Mouse (Mus musculus) midbrain, embryonic 12.5 days (tissue): ENCODE results near the gene Tap1. TPM values are rescaled to one million over a fixed set of nuclear protein-coding genes. Genes with fewer than 3 reads are reported as not detected.

Source experiments
- ATAC-seq: fragments of 200-750 bp; cut with Nextera tagmentation; 2 replicates; pipeline ENCODE4 v1.8.0; 2017; ENCODE audit warnings: low read depth, moderate TSS enrichment, moderate library complexity; ENCODE audit not compliant: low FRiP score
- H3K27ac ChIP-seq: fragments of 300-500 bp; sonication (generic); replicated peaks from 2 replicates; pipeline ENCODE4 v1.5.1; 2016; ENCODE audit warnings: mild to moderate bottlenecking
- H3K27me3 ChIP-seq: fragments of 300-500 bp; sonication (generic); 2 replicates; pipeline ENCODE4 v1.6.1; 2016; ENCODE audit warnings: mild to moderate bottlenecking
- H3K36me3 ChIP-seq: fragments of 300-500 bp; sonication (generic); 2 replicates; pipeline ENCODE4 v1.6.1; 2016
- H3K4me1 ChIP-seq: fragments of 300-500 bp; sonication (generic); 2 replicates; pipeline ENCODE4 v1.6.1; 2016
- H3K4me2 ChIP-seq: fragments of 300-500 bp; sonication (generic); replicated peaks from 2 replicates; pipeline ENCODE4 v1.6.1; 2016; ENCODE audit warnings: mild to moderate bottlenecking, moderate library complexity
- H3K4me3 ChIP-seq: fragments of 300-500 bp; sonication (generic); 2 replicates; pipeline ENCODE4 v1.5.1; 2016; ENCODE audit warnings: mild to moderate bottlenecking
- H3K9ac ChIP-seq: fragments of 300-500 bp; sonication (generic); replicated peaks from 2 replicates; pipeline ENCODE4 v1.6.1; 2016; ENCODE audit warnings: mild to moderate bottlenecking, moderate library complexity
- H3K9me3 ChIP-seq: fragments of 300-500 bp; sonication (generic); 2 replicates; pipeline ENCODE4 v1.6.1; 2016; ENCODE audit warnings: mild to moderate bottlenecking
- WGBS: fragments of 180-500 bp; shearing (Covaris S2); methylation state at CpG from one replicate; pipeline ENCODE4 v1.1.7; 2016; 5-methylcytosine and 5-hydroxymethylcytosine counted together
- polyA plus RNA-seq: library from polyadenylated mRNA; unstranded; fragments of >200 nt; fragmentation: Nextera tagmentation; extraction: Ambion mirVana; gene quantifications from 2 replicates; pipeline ENCODE4 v1.2.1, GENCODE M21; 2016

Gene Tap1
- polyA plus RNA-seq, 1 experiment from 2014 or later, result 1.8 TPM

GRCm38 (mm10) chr17:34240916-34241315, 53.6 kb downstream of the Tap1 start:
- WGBS, result 85% methylated on average over 6 of the region's 6 CpGs
- H3K9ac ChIP-seq, result no peak overlapping the region
- H3K4me2 ChIP-seq, result no peak overlapping the region
- H3K36me3 ChIP-seq, result no peaks in the 10 kb centered on the region
- ATAC-seq, result no peak
- H3K27me3 ChIP-seq, result no peaks in the 10 kb centered on the region; the same call in 1 of the 2 replicates
- no peak overlapping the region for H3K4me3 ChIP-seq
- H3K27ac ChIP-seq, result no peak overlapping the region
- peaks cover 7% of the 10 kb centered on the region for H3K9me3 ChIP-seq
- H3K4me1 ChIP-seq, result no peaks in the 10 kb centered on the region

DNA sequence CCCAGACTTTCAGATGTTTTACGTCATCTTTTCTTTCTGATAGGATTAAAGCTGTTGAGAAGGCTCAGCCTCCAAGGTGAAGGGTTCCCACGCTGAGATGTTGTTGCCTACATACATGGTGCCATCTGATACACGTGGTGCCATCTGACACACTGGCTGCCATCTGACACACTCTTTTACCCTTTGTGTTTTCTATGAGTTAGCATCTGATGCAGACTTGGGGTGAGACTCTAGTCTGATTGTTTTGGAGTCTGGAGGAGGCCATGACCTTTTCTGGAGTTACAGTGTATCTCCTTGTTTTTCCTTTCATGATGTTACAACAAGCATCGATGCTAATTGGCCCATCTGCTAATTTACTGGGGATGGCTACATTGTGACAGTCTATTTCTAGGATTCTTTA, 57.3 kb downstream of the Tap1 start:
- WGBS, result 76% methylated on average over 4 of the region's 4 CpGs

More for the DNA sequence above, 57.3 kb downstream of the Tap1 start:
- Histone ChIP-seq H3K4me2 (no peak overlapping the region), H3K4me3 (no peak overlapping the region), H3K9ac (no peak overlapping the region), H3K36me3 (no peaks in the 10 kb centered on the region), H3K4me1 (no peaks in the 10 kb centered on the region), H3K9me3 (peaks cover 7% of the 10 kb centered on the region), H3K27ac (no peak overlapping the region), H3K27me3 (no peaks in the 10 kb centered on the region; the same call in none of the 2 replicates)
- ATAC-seq, result no peak

Other genes starting within 250 kb of the Tap1 start
- 188 and 203 TPM in 2 replicates for gene Pfdn6, start 247.2 kb upstream of the Tap1 start, polyA plus RNA-seq
- 37.5 and 37.7 TPM in 2 replicates for gene Wdr46, start 246.9 kb upstream of the Tap1 start, polyA plus RNA-seq
- gene B3galt4, start 236.1 kb upstream of the Tap1 start, polyA plus RNA-seq, result 8.1 and 8.7 TPM in 2 replicates
- gene Vps52, start 231.7 kb upstream of the Tap1 start, polyA plus RNA-seq, result 67.0 and 70.9 TPM in 2 replicates
- gene Rps18, start 231.6 kb upstream of the Tap1 start, polyA plus RNA-seq, result 891 and 909 TPM in 2 replicates
- gene H2-K1, start 187.2 kb upstream of the Tap1 start, polyA plus RNA-seq, result 26.8 and 28.4 TPM in 2 replicates
- 25.2 and 27.0 TPM in 2 replicates for gene Ring1, start 162.9 kb upstream of the Tap1 start, polyA plus RNA-seq
- 110 and 131 TPM in 2 replicates for gene H2-Ke6, start 159.5 kb upstream of the Tap1 start, polyA plus RNA-seq
- gene Slc39a7, start 155.9 kb upstream of the Tap1 start, polyA plus RNA-seq, result 180 and 184 TPM in 2 replicates
- gene Rxrb, start 155.7 kb upstream of the Tap1 start, polyA plus RNA-seq, result 68.0 and 68.4 TPM in 2 replicates
- gene Col11a2, start 148.1 kb upstream of the Tap1 start, polyA plus RNA-seq, result 2.3 and 4.0 TPM in 2 replicates
- 0.17 and 0.56 TPM in 2 replicates for gene H2-Oa, start 95.2 kb upstream of the Tap1 start, polyA plus RNA-seq
- gene H2-DMa, start 68.0 kb upstream of the Tap1 start, polyA plus RNA-seq, result 9.8 and 9.9 TPM in 2 replicates
- 144 and 148 TPM in 2 replicates for gene Brd2, start 64.9 kb upstream of the Tap1 start, polyA plus RNA-seq
- 0.16 and 0.23 TPM in 2 replicates for gene H2-DMb2, start 44.2 kb upstream of the Tap1 start, polyA plus RNA-seq
- 0.16 and 0.73 TPM in 2 replicates for gene H2-DMb1, start 34.5 kb upstream of the Tap1 start, polyA plus RNA-seq
- gene Psmb9, start 211 bp downstream of the Tap1 start, polyA plus RNA-seq, result 1.3 and 1.5 TPM in 2 replicates
- gene Psmb8, start 10.2 kb downstream of the Tap1 start, polyA plus RNA-seq, result 1.6 and 2.1 TPM in 2 replicates
- gene Tap2, start 16.0 kb downstream of the Tap1 start, polyA plus RNA-seq, result 0.79 and 0.82 TPM in 2 replicates
- not detected in 2 replicates for gene H2-Ob, start 51.4 kb downstream of the Tap1 start, polyA plus RNA-seq
- 2.6 and 3.2 TPM in 2 replicates for gene H2-Ab1, start 70.1 kb downstream of the Tap1 start, polyA plus RNA-seq
- gene H2-Aa, start 100.3 kb downstream of the Tap1 start, polyA plus RNA-seq, result 0.37 TPM in 1 of 2 replicates, not detected in the other
- 1.7 and 2.0 TPM in 2 replicates for gene H2-Eb1, start 118.3 kb downstream of the Tap1 start, polyA plus RNA-seq
- gene H2-Eb2, start 138.1 kb downstream of the Tap1 start, polyA plus RNA-seq, result 0.10 TPM in 1 of 2 replicates, not detected in the other
- 0.06 TPM in 1 of 2 replicates, not detected in the other for gene Btnl2, start 167.3 kb downstream of the Tap1 start, polyA plus RNA-seq
- gene Btnl1, start 189.6 kb downstream of the Tap1 start, polyA plus RNA-seq, result not detected in 2 replicates
- 3.9 and 4.2 TPM in 2 replicates for gene BC051142, start 211.3 kb downstream of the Tap1 start, polyA plus RNA-seq